ENCODE assay signal across 8 mouse cellular contexts in genomic region chrX:170010581-170011528, GRCm38 (mm10). TPM values are rescaled to one million over a fixed set of nuclear protein-coding genes. Genes with fewer than 3 reads are reported as not detected.
DNase-seq lines count a peak whose midpoint lies in the region; ATAC-seq lines count a peak whose summit lies in the region.
"Not testable (repeated sequence)": the region's sequence is repeated elsewhere in the genome, so short reads cannot be mapped to it uniquely, and the experiment has no call there.

No protein-coding gene starts in this region.

- peaks cover 30% of the 10 kb centered on the region for H3K36me3 ChIP-seq in hindbrain, embryonic 14.5 days (replicated peaks; ENCODE audit: control insufficient read depth, insufficient read depth)

- WGBS in hindbrain, embryonic 14.5 days = 88% methylated on average over 97 of the region's 97 CpGs

- H3K27me3 ChIP-seq in hindbrain, embryonic 14.5 days (ENCODE audit: control insufficient read depth, insufficient read depth, low read length) = not testable (repeated sequence)

- H3K9ac ChIP-seq in hindbrain, embryonic 14.5 days = not testable (repeated sequence)

- H3K9me3 ChIP-seq in hindbrain, embryonic 14.5 days (ENCODE audit: control insufficient read depth, low read length) = peaks cover 38% of the 10 kb centered on the region

- peak overlapping the region; percentile 39 for H3K4me2 ChIP-seq in hindbrain, embryonic 14.5 days (replicated peaks)

- intact Hi-C loops in left cerebral cortex, postnatal 4 days (cut with DNase I) = not testable (repeated sequence)

- H3K4me1 ChIP-seq in hindbrain, embryonic 14.5 days (replicated peaks; ENCODE audit: control insufficient read depth, insufficient read depth, low read length) = not testable (repeated sequence)

- DNase-seq in Muller cell, postnatal 12 days (ENCODE audit: inconsistent ontology term) = peak; percentile 90
- DNase-seq in cerebellum, postnatal 14 days = peak; percentile 78 to 84
- peak; percentile 44 for DNase-seq in hindbrain, embryonic 14.5 days (ENCODE audit: low spot score)
- DNase-seq in left cerebral cortex, postnatal 4 days = peak; percentile 78
- peak; percentile 93 for DNase-seq in mesoderm, embryonic 11.5 days (ENCODE audit: low read depth, low spot score)
- DNase-seq in right cerebral cortex, postnatal 14 days = peak; percentile 72
- DNase-seq in urinary bladder, postnatal 4 days (ENCODE audit: low spot score in 2 of 2) = peak; percentile 76 to 98

- H3K27ac ChIP-seq in hindbrain, embryonic 14.5 days = not testable (repeated sequence)

- ATAC-seq in frontal cortex, adult (ENCODE audit: low TSS enrichment) = peak; percentile 33
- peak; percentile 41 for ATAC-seq in hindbrain, embryonic 14.5 days (ENCODE audit: low FRiP score)

- H3K4me3 ChIP-seq in hindbrain, embryonic 14.5 days (replicated peaks; ENCODE audit: low read length) = peak overlapping the region; percentile 8

RNA-seq across cellular contexts. Expression of gene Gm21887, which starts 1.4 kb away (rescaled TPM):
- polyA plus RNA-seq in hindbrain, embryonic 14.5 days (2014; fragmentation: Nextera tagmentation; extraction: Ambion mirVana) = 109 and 130 TPM in 2 replicates
- total RNA-seq in left cerebral cortex, postnatal 4 days (2021) = 100 to 1,000 TPM; 291 to 417 TPM
